Mouse (Mus musculus) heart, postnatal 10 days (tissue): ENCODE measurements at regions not wholly inside any gene's neighbourhood (a gene's known extent, or its start where the extent isn't known, plus 50 kb on each side); places are given as distances from the start of the nearest gene placed in this dataset.

Experiments
- DNase-seq, 2 experiments: peaks; one replicate each; pipeline ENCODE4 v3.0.0; 2021
- intact Hi-C: fragments of 180-260 bp; cut with DNase I; formaldehyde crosslinking; loops from one replicate; pipeline ENCODE4 v1.15.1; 2025

- no peak for DNase-seq
- intact Hi-C loops: no loop called here
Measured at GRCm38 (mm10) chr8:12502856-12503255, 70.0 kb upstream of the Spaca7 start.

DNA sequence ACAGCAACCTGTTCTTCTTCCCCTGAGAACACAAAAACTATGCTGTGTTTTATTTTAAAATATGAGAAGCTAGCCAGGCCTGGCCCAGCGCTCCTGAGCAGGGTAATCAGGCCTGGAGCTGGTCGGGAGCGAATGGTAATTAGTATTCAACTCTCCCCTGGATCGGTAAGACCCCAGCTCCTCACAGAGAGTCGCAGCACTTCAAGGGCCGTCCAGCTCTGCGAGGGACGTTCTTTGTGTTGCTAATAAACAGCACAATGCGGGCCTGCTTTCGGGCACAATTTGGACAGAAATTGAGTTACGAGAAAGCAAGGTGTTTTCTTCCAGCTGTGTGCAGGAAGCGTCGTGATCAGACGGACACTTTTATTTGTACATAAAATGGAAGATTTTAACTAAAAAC is 69.5 kb upstream of the Spaca7 start:
- no peak for DNase-seq
- intact Hi-C loops: no loop called here

DNA sequence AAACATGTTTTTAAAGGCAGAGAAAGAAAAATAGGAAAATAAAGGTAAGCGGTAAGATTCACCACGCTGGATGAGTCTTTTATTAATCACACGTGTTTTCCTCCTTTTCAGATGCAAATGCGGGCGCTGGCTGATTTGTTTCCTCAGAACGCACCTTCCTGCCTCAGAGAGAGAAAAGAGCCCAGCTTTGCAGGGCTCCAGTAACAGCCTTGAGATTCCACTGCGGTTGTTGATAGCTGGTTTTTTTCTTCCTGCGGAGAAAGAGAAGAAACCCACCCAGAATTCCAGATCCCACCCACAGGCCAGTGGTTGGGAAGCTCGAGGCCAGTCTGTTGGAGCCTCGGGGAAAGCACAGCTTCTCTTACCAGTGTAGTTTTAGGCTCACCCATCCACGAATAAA is 68.6 kb upstream of the Spaca7 start:
- no peak for DNase-seq
- intact Hi-C loops: no loop called here

DNA sequence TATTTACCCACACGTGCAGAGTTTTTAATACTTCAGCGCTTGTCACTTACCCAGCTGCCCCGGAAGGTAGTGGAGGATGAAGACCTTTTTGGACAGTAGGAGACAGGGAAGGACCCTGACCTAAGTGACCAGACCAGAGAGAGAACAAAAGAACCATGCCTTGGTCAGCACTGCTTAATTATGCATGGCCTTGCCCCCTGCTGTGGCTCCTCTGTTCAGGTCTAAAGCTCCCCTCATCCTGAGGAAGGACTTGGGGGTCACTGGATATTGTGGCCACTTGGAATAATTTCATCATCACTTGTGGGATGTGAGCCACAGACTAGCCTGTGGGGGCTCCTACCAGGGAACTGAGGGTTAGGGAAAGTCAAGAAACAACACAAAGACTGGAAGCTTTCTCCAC is 68.1 kb upstream of the Spaca7 start:
- intact Hi-C loops: no loop called here
- DNase-seq: no peak

GRCm38 (mm10) chr8:12510233-12510632 is 62.6 kb upstream of the Spaca7 start:
- intact Hi-C loops: no loop called here
- no peak for DNase-seq

GRCm38 (mm10) chr8:12513042-12513441 is 59.8 kb upstream of the Spaca7 start:
- intact Hi-C loops: no loop called here
- no peak for DNase-seq

DNA sequence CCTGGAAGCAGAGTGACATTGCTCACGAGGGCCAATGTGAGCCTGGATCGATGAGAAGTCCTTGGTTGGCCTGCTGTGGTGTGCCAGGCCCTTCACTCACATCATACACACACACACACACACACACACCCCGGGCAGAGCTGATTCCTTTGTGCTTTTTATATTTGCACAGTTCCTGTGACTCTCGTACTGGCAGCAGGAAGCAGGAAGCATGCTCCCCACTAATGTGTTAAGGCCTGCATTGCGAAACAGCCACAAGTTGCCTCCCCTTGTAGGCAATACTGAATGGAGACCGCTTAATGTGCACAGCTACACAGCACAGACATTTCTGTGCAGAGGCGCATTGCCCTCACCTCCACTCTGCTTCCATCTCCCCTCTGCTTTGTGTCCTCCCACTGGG is 58.7 kb upstream of the Spaca7 start:
- intact Hi-C loops: no loop called here
- DNase-seq: no peak

- intact Hi-C loops: no loop called here
- DNase-seq: no peak
Measured at GRCm38 (mm10) chr8:12521636-12522035, 51.2 kb upstream of the Spaca7 start.
